22 mouse cellular contexts compared by ENCODE assay signal in the genomic region with DNA sequence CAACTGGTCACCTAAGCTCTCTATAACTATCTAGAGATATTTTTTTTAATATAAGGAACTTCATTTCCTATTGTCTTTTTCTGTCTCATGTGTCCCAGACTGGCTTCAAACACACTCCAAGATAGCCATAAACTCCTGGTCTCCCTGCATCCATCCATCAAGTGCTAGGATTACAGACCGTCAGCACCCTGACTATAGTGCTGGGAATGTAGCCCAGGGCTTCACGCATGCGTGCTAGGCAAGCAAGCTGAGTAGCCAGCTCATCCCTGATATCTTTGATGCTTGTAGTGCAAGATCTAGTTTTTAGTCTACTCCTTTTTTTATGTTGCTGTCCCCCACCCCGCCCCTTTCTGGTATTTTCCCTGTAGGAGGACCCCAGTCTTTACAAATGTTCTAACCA.
"Had no signal": no experiment of that assay in that cellular context is flagged by ENCODE, and none has a peak within 500 bp of the region (broad histone marks: within the 10 kb centered on the region; RNA-seq: fewer than 3 reads in every experiment).

No protein-coding gene starts in this region.

- H3K27me3 ChIP-seq: heart, embryonic 12.5 days; hindbrain, embryonic 13.5 days; hindbrain, embryonic 15.5 days; kidney, embryonic 15.5 days; limb, embryonic 13.5 days; limb, embryonic 15.5 days; liver, embryonic 12.5 days had no signal

- ATAC-seq: hindbrain, postnatal 0 days; intestine, embryonic 16.5 days; liver, embryonic 12.5 days had no signal

- DNase-seq: gastrocnemius, postnatal 14 days; gastrocnemius, postnatal 36 days; heart, adult 18-20 months; heart, postnatal 10 days; heart, postnatal 36 days; kidney, adult 11 months; kidney, adult 2 months; kidney, adult 9 months; kidney, postnatal 14 days; kidney, postnatal 36 days; layer of hippocampus, adult 9-11 months; layer of hippocampus, postnatal 36 days; left cerebral cortex, postnatal 4 days had no signal
